Mouse (Mus musculus): ENCODE data around the gene Fam118b.

- TF ChIP-seq TBP (conservative IDR thresholded peaks at IDR 0.05; ENCODE audit: low read depth, low read length) (no peak), JUN (IDR thresholded peaks at IDR 0.05; ENCODE audit: insufficient read depth, low read depth, low read length) (no peak), MEF2A (IDR thresholded peaks at IDR 0.05; ENCODE audit: borderline replicate concordance, low read depth, low read length) (no peak), POLR2A (IDR thresholded peaks at IDR 0.05; ENCODE audit: low read depth, low read length) (no peak), CTCF (conservative IDR thresholded peaks at IDR 0.05 in 1 of 2, IDR thresholded peaks at IDR 0.05 in 1 of 2; ENCODE audit: low read depth in 2 of 2, low read length in 2 of 2) (no peak), UBTF (IDR thresholded peaks at IDR 0.05; ENCODE audit: low read depth, low read length) (no peak), MAFK (IDR thresholded peaks at IDR 0.05; ENCODE audit: insufficient replicate concordance, low read length) (no peak), ZC3H11A (IDR thresholded peaks at IDR 0.05; ENCODE audit: low read depth, low read length) (no peak)
Measured at GRCm38 (mm10) chr9:35293465-35293864, 25.9 kb upstream of the Fam118b start.

All from CH12.LX (cell line).